Mouse (Mus musculus) small intestine, adult 2 months (tissue): Measurements from ENCODE around the gene Ces2h. TPM values are rescaled to one million over a fixed set of nuclear protein-coding genes. Genes with fewer than 3 reads are reported as not detected.

Source experiments
- H3K27ac ChIP-seq: fragments of 200-500 bp; 2 replicates; pipeline ENCODE4 v1.5.1; 2012; ENCODE audit warnings: low read depth, low read length, control low read depth, inconsistent platforms; ENCODE audit not compliant: insufficient read depth
- H3K27me3 ChIP-seq: fragments of 200-500 bp; 2 replicates; pipeline ENCODE4 v1.6.1; 2012; ENCODE audit warnings: mild to moderate bottlenecking, moderate library complexity, low read length, inconsistent platforms; ENCODE audit not compliant: control insufficient read depth, insufficient read depth
- H3K36me3 ChIP-seq: fragments of 200-500 bp; 2 replicates; pipeline ENCODE4 v1.6.1; 2012; ENCODE audit warnings: mild to moderate bottlenecking, low read length, control low read depth, inconsistent platforms; ENCODE audit not compliant: control insufficient read depth, insufficient read depth
- H3K4me1 ChIP-seq: fragments of 200-500 bp; 2 replicates; pipeline ENCODE4 v1.6.1; 2012; ENCODE audit warnings: low read length, inconsistent platforms, mixed read lengths; ENCODE audit not compliant: control insufficient read depth, insufficient read depth, insufficient read length
- H3K4me3 ChIP-seq: fragments of 200-500 bp; 2 replicates; pipeline ENCODE4 v1.5.1; 2012; ENCODE audit warnings: low read depth, mild to moderate bottlenecking, control low read depth, inconsistent platforms, low read length, moderate library complexity
- CTCF ChIP-seq: fragments of 200-500 bp; IDR thresholded peaks from 2 replicates; pipeline ENCODE4 v1.5.1; 2012; ENCODE audit warnings: low read depth, mild to moderate bottlenecking, control low read depth, inconsistent platforms, low read length, moderate library complexity, mixed read lengths; ENCODE audit not compliant: insufficient replicate concordance, insufficient read length; ENCODE audit errors: extremely low read depth
- POLR2A ChIP-seq: fragments of 200-500 bp; IDR thresholded peaks from 2 replicates; pipeline ENCODE4 v1.6.1; 2012; ENCODE audit warnings: low read depth, mild to moderate bottlenecking, control low read depth, inconsistent platforms, low read length, moderate library complexity
- WGBS: fragments of 180-500 bp; shearing (Covaris S2); methylation state at CpG from one replicate; pipeline ENCODE4 v1.1.7; 2018; 5-methylcytosine and 5-hydroxymethylcytosine counted together
- polyA plus RNA-seq: library from polyadenylated mRNA; depleted of rRNA; stranded (reverse); fragments of >200 nt; gene quantifications from 2 replicates; pipeline ENCODE4 v1.2.3, GENCODE M21; 2012

Gene Ces2h
- polyA plus RNA-seq, 1 experiment = 0.43 TPM

GRCm38 (mm10) chr8:104999183-104999582 lies 1.5 kb upstream of the Ces2h start:
- 42% methylated on average over 6 of the region's 6 CpGs for WGBS
- H3K27ac ChIP-seq = peak overlapping the region; percentile 55; the same call in 1 of the 2 replicates
- H3K36me3 ChIP-seq = no peaks in the 10 kb centered on the region
- H3K27me3 ChIP-seq = no peaks in the 10 kb centered on the region
- no peak overlapping the region for H3K4me3 ChIP-seq
- H3K4me1 ChIP-seq = peaks cover 24% of the 10 kb centered on the region; the same call in 1 of the 2 replicates
- TF ChIP-seq POLR2A (no peak), CTCF (no peak)

- Histone ChIP-seq H3K4me3 (no peak overlapping the region), H3K4me1 (peaks cover 2% of the 10 kb centered on the region; the same call in 1 of the 2 replicates), H3K27me3 (no peaks in the 10 kb centered on the region), H3K27ac (peak overlapping the region; percentile 41; the same call in 1 of the 2 replicates), H3K36me3 (no peaks in the 10 kb centered on the region)
- 34% methylated on average over 2 of the region's 2 CpGs for WGBS
- TF ChIP-seq CTCF (no peak), POLR2A (no peak)
Observed at GRCm38 (mm10) chr8:105010000-105010399, 9.3 kb downstream of the Ces2h start.

- H3K4me3 ChIP-seq = no peak overlapping the region
- no peak overlapping the region for H3K27ac ChIP-seq
- no peaks in the 10 kb centered on the region for H3K36me3 ChIP-seq
- TF ChIP-seq POLR2A = no peak
- peak; percentile 34; the same call in 1 of the 2 replicates for TF ChIP-seq CTCF
- no peaks in the 10 kb centered on the region for H3K27me3 ChIP-seq
- H3K4me1 ChIP-seq = peaks cover 2% of the 10 kb centered on the region; the same call in 1 of the 2 replicates
- WGBS = 85% methylated on average over 12 of the region's 12 CpGs
Observed at GRCm38 (mm10) chr8:105011136-105011535, 10.5 kb downstream of the Ces2h start.

- Histone ChIP-seq H3K27ac (no peak overlapping the region), H3K27me3 (no peaks in the 10 kb centered on the region), H3K4me3 (no peak overlapping the region), H3K4me1 (peaks cover 2% of the 10 kb centered on the region; the same call in 1 of the 2 replicates), H3K36me3 (no peaks in the 10 kb centered on the region)
- TF ChIP-seq CTCF (no peak), POLR2A (no peak)
- WGBS = 95% methylated on average over 5 of the region's 5 CpGs
Observed at GRCm38 (mm10) chr8:105014391-105014790, 13.7 kb downstream of the Ces2h start.

- H3K4me1 ChIP-seq = peaks cover 3% of the 10 kb centered on the region; the same call in 1 of the 2 replicates
- 53% methylated on average over 1 of the region's 1 CpGs for WGBS
- H3K27me3 ChIP-seq = no peaks in the 10 kb centered on the region
- H3K4me3 ChIP-seq = no peak overlapping the region
- no peak overlapping the region for H3K27ac ChIP-seq
- TF ChIP-seq CTCF = no peak
- TF ChIP-seq POLR2A = no peak
- H3K36me3 ChIP-seq = no peaks in the 10 kb centered on the region
Observed at GRCm38 (mm10) chr8:105021954-105022353, 21.3 kb downstream of the Ces2h start.

- TF ChIP-seq POLR2A (no peak), CTCF (no peak)
- WGBS = 20% methylated on average over 1 of the region's 1 CpGs
- Histone ChIP-seq H3K4me1 (peaks cover 3% of the 10 kb centered on the region; the same call in 1 of the 2 replicates), H3K4me3 (no peak overlapping the region), H3K27ac (no peak overlapping the region), H3K27me3 (no peaks in the 10 kb centered on the region), H3K36me3 (no peaks in the 10 kb centered on the region)
Observed at GRCm38 (mm10) chr8:105023087-105023486, 22.4 kb downstream of the Ces2h start.

- H3K27ac ChIP-seq = no peak overlapping the region
- WGBS = 77% methylated on average over 2 of the region's 2 CpGs
- peaks cover 3% of the 10 kb centered on the region; the same call in 1 of the 2 replicates for H3K4me1 ChIP-seq
- no peaks in the 10 kb centered on the region for H3K36me3 ChIP-seq
- TF ChIP-seq CTCF (peak; percentile 60; the same call in 1 of the 2 replicates), POLR2A (no peak)
- no peaks in the 10 kb centered on the region for H3K27me3 ChIP-seq
- no peak overlapping the region for H3K4me3 ChIP-seq
Observed at GRCm38 (mm10) chr8:105025050-105025449, 24.4 kb downstream of the Ces2h start.

GRCm38 (mm10) chr8:105043510-105043909 lies 42.9 kb downstream of the Ces2h start:
- H3K4me3 ChIP-seq = no peak overlapping the region
- 19% methylated on average over 1 of the region's 1 CpGs for WGBS
- TF ChIP-seq CTCF = no peak

More at GRCm38 (mm10) chr8:105043510-105043909, 42.9 kb downstream of the Ces2h start:
- Histone ChIP-seq H3K27ac (no peak overlapping the region), H3K36me3 (no peaks in the 10 kb centered on the region), H3K27me3 (no peaks in the 10 kb centered on the region), H3K4me1 (peaks cover 12% of the 10 kb centered on the region; the same call in 1 of the 2 replicates)
